Comparison of ENCODE assay signal across 8 mouse cellular contexts in genomic region chrX:102251937-102252860, GRCm38 (mm10). TPM values are rescaled to one million over a fixed set of nuclear protein-coding genes. Genes with fewer than 3 reads are reported as not detected.
A peak's percentile ranks its signal among the peaks of the same experiment; 100 is the strongest.
DNase-seq lines count a peak whose midpoint lies in the region; ATAC-seq and TF ChIP-seq lines count a peak whose summit lies in the region.

Cited1 (minus strand) TSS chrX:102252181.

- no peaks in the 10 kb centered on the region for H3K9me3 ChIP-seq in hindbrain, postnatal 0 days (ENCODE audit: low read length)

- DNase-seq in ZHBTc4 (ENCODE audit: low read depth, low spot score), result peak; percentile 83
- DNase-seq in cerebellum, postnatal 14 days, result peak; percentile 64 to 68
- DNase-seq in gastrocnemius, adult 2 months, result peak; percentile 54
- DNase-seq in hindbrain, postnatal 0 days (ENCODE audit: low spot score), result peak; percentile 84
- peak; percentile 20 to 36 for DNase-seq in left cerebral cortex, adult 8-10 months (ENCODE audit: low spot score in 2 of 2)
- DNase-seq in right cerebral cortex, postnatal 14 days, result peak; percentile 49
- no peak for DNase-seq in c-Kit-positive CD71-positive TER-119-positive erythroid progenitor cells, embryonic 14.5 days (ENCODE audit: low spot score)

- no peak for TF ChIP-seq CTCF in gastrocnemius, adult 2 months (IDR thresholded peaks at IDR 0.05)
- no peak for TF ChIP-seq CTCF in hindbrain, postnatal 0 days (IDR thresholded peaks at IDR 0.05; ENCODE audit: low read depth)

- 27% methylated on average over 44 of the region's 44 CpGs for WGBS in hindbrain, postnatal 0 days

- peak; percentile 93 for ATAC-seq in hindbrain, postnatal 0 days
- ATAC-seq in megakaryocyte, adult 5-6 weeks (ENCODE audit: poor library complexity, severe bottlenecking), result peak; percentile 68

- H3K36me3 ChIP-seq in hindbrain, postnatal 0 days (ENCODE audit: insufficient read depth, low read length), result no peaks in the 10 kb centered on the region

- no peaks in the 10 kb centered on the region for H3K4me1 ChIP-seq in hindbrain, postnatal 0 days (ENCODE audit: insufficient read depth, low read length)

- peak within 1 kb of the TSS; percentile 70 for H3K4me2 ChIP-seq in hindbrain, postnatal 0 days (ENCODE audit: low read depth, low read length)

- peak within 1 kb of the TSS; percentile 75 for H3K4me3 ChIP-seq in gastrocnemius, adult 2 months
- peak within 1 kb of the TSS; percentile 52 for H3K4me3 ChIP-seq in hindbrain, postnatal 0 days (ENCODE audit: low read length)

- no peak within 1 kb of the TSS for H3K27ac ChIP-seq in gastrocnemius, adult 2 months
- H3K27ac ChIP-seq in hindbrain, postnatal 0 days, result peak within 1 kb of the TSS; percentile 32; the same call in 1 of the 2 replicates

- no peaks in the 10 kb centered on the region for H3K27me3 ChIP-seq in hindbrain, postnatal 0 days (ENCODE audit: insufficient read depth, low read length)

- intact Hi-C loops in gastrocnemius, adult 2 months (cut with DNase I), result no loop called here

- peak within 1 kb of the TSS; percentile 41 for H3K9ac ChIP-seq in hindbrain, postnatal 0 days (replicated peaks; ENCODE audit: low read length)

RNA-seq across cellular contexts. Expression of gene Cited1, which starts in this region (rescaled TPM):
- under 1 TPM; 0.38 to 0.45 TPM for total RNA-seq in gastrocnemius, adult 2 months (2021)
- total RNA-seq in hindbrain, postnatal 0 days (2014; rRNA removed), result 5.4 and 21.2 TPM in 2 replicates
- 18.2 and 20.5 TPM in 2 replicates for polyA plus RNA-seq in hindbrain, postnatal 0 days (2015; fragmentation: Nextera tagmentation; extraction: Ambion mirVana)
- 1 to 10 TPM; 2.8 to 4.0 (median 3.3) TPM for total RNA-seq in left cerebral cortex, adult 8-10 months (2022)
- total RNA-seq in megakaryocyte, adult 5-6 weeks (2015), result 1.9 TPM in 1 of 2 replicates, not detected in the other
- not detected in 2 replicates for total RNA-seq in megakaryocyte, adult 5-6 weeks (2017)

Comparison
In these comparisons a context has a peak if more than half of its experiments do, and no peak if none do; other contexts are left out.
1. Peak in DNase-seq and H3K4me3 ChIP-seq in gastrocnemius, adult 2 months; RNA of the gene not detected or under 1 TPM.